Mouse (Mus musculus) left cerebral cortex, adult 2 months (tissue): ENCODE data around the gene Dact2. TPM values are rescaled to one million over a fixed set of nuclear protein-coding genes. Genes with fewer than 3 reads are reported as not detected.

ENCODE experiments used
- DNase-seq, 2 experiments: peaks; one replicate each; pipeline ENCODE4 v3.0.0; 2021 to 2022; ENCODE audit warnings: low spot score in 2 of 2, mixed read lengths in 1 of 2; ENCODE audit errors: extremely low spot score in 1 of 2
- H3K27ac ChIP-seq: fragments of 200-600 bp; 2 replicates; pipeline ENCODE4 v1.8.1; 2022
- H3K4me3 ChIP-seq: fragments of 200-600 bp; 2 replicates; pipeline ENCODE4 v1.8.1; 2022
- CTCF ChIP-seq: fragments of 200-600 bp; IDR thresholded peaks from 2 replicates; pipeline ENCODE4 v1.8.1; 2022; ENCODE audit warnings: antibody characterized with exemption, mild to moderate bottlenecking, moderate library complexity
- intact Hi-C: fragments of 180-260 bp; cut with DNase I; formaldehyde crosslinking; loops from one replicate; pipeline ENCODE4 v1.15.1; 2025
- total RNA-seq, 2 experiments: library from RNA; stranded (reverse); gene quantifications; 2 replicates each; pipeline ENCODE4 v1.2.3; 2021

Dact2 gene
- total RNA-seq, 2 experiments from 2014 or later: 58.6 to 100 TPM

DNA sequence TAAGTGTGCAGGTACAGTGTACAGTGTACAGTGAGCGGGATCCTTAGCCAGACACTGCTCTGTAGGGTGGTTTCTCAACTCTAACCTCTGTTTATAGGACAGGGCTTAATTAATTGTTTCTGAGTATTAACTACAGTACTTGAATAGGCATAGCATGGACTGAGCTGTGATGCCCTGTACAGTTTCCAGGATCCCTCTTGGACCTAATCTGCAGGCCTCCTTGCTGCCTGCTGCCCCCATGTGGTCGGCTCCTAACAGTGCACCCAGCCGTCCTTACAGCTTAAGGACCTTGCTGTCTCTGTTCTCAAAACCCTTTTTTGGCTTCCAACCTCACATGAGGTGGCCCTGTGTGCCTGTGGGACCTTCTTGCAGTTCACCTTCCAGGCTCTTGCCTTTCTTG, 2.0 kb upstream of the Dact2 start:
- H3K27ac ChIP-seq: peak overlapping the region; percentile 5; the same call in 1 of the 2 replicates
- peak; percentile 73 to 79 for DNase-seq
- peak; percentile 89 for TF ChIP-seq CTCF
- intact Hi-C loops: loop anchor here (1.0 to 5.0 kb wide), 3 partner anchors 31 to 359 kb away; no protein-coding TSS in a partner anchor
- H3K4me3 ChIP-seq: no peak overlapping the region

DNA sequence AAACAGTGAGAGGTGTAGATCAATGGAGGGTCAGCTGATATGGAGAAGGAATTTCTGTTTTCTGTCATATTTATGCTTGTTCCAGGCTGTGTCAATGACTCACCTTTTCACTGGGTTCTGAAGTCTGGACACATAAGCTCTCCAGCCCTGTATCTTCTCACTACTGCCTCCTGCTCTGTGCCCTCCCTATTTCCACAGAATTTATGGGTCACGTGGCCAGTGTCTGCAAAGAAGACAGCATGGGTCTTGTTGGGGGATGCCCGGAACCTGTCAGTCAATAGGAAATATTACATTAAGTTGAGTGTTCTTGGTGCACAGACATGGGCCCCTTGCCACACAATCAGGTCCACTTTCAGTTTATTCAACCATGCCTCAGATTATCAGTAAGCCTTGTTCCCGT, 1.1 kb upstream of the Dact2 start:
- intact Hi-C loops: loop anchor here (1.0 to 5.0 kb wide), 2 partner anchors 69 to 358 kb away; no protein-coding TSS in a partner anchor

DNA sequence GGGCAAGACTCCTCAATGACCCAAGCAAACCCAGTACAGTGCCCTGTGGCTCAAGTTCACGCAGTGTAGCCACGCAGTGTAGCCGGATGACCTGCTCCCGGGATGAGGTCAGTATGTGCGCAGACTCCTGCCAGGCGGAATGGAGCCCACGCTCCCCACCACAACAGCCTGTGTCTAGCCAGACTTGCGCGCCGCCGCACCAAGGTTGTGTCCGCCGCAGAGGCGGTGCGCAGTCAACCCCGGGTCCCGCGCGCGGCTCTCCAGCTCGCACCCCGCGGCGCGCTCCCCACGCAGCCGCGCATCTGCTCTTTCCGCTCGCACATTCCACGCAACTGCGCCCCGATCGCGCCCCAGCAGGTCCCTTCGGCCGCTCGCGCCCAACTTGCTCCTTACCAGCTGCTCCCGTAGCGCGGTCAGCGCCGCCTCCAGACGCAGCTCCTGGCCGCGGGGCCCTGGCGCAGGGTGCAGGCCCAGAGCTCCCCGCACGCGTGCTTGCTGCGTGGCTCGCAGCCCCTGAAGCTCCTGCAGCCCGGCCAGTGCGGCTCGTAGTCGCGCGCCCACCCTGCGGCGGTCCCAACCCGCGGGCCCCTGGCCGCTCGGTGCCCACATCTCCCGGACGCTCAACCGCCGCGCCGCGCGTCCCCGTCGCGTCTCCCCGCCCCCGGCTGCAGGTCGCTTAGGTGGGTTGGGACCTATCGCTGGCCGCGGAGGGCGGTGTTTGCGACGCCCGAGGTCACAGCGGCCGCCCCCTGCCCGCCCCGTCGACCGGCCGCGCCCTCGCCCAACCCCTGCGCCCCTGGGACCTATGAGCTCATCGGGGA, 773 bp downstream of the Dact2 start:
- peak; percentile 73 to 75 for DNase-seq
- intact Hi-C loops: loop anchor here (2.0 to 5.0 kb wide), 2 partner anchors 36 to 45 kb away; no protein-coding TSS in a partner anchor
- peak overlapping the region; percentile 80 for H3K4me3 ChIP-seq
- TF ChIP-seq CTCF: no peak
- peak overlapping the region; percentile 98 for H3K27ac ChIP-seq

More for the DNA sequence above, 1.1 kb upstream of the Dact2 start:
- no peak overlapping the region; the same call in 1 of the 2 replicates for H3K27ac ChIP-seq
- no peak for TF ChIP-seq CTCF
- DNase-seq: no peak
- H3K4me3 ChIP-seq: no peak overlapping the region

DNA sequence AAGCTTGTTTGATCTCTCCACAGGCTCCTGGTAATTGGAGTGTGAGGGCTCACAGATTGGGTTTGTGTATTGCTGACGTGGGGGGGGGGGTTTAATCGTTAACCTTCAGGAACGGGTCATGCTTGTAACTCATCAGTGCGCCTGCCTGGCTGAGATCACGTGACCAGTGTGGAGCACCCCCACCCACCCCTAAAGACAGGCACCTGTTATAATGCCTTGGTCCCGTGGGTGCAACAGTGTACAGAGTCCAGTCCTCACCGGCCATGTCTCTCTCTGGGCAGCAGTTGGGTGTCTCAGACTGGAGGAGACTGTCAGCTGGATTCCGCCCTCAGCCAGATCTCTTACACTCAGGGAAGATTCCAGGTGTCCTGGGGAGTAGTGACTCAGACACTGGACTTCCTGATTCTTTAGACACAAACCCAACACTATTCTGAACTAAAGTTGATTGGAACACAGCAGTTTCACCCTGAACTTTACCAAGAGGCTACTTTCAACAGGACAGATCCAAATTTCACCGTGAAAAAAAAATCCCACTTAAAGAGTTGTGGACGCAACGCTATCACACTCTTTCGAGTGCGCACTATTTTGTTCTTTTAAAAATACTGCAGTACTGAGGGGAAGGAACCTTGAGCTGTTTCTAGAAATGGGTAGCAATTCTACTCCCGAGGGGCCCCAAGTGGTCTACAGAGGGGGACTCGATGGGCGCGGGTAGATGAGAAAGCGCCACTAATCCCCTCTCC, 1.6 kb downstream of the Dact2 start:
- H3K4me3 ChIP-seq: peak overlapping the region; percentile 80
- no peak for DNase-seq
- peak overlapping the region; percentile 98 for H3K27ac ChIP-seq
- intact Hi-C loops: loop anchor here (2.0 to 5.0 kb wide), 2 partner anchors 35 to 46 kb away; no protein-coding TSS in a partner anchor
- no peak for TF ChIP-seq CTCF

DNA sequence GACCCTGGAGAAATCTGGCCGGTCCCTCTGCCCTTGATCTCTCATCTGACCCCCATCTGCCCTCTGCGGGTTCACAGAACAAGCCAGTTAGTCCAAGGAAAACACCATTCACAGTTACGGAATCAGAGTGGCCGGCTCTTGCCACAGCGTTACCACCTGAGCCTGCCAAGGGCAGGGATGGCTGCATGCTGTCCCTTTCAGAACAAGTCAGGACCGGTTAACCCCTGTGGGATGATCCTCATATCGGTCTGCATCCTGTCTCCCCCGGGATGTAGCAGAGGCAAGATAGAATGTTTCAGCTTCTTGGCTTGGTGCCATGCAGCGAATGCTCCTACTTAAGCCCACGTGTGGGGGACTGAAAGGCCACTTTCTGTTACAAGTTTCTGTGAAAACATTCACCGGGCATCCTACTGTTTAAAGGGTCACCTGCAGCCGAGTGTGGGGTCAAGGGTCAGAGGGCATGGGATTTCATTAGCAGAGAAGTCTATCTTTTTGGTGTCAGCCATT, 2.8 kb downstream of the Dact2 start:
- no peak for TF ChIP-seq CTCF
- peak overlapping the region; percentile 53 for H3K27ac ChIP-seq
- intact Hi-C loops: loop anchor here (5.0 kb wide), 1 partner anchor 34 kb away; no protein-coding TSS in a partner anchor
- DNase-seq: no peak
- peak overlapping the region; percentile 80 for H3K4me3 ChIP-seq

DNA sequence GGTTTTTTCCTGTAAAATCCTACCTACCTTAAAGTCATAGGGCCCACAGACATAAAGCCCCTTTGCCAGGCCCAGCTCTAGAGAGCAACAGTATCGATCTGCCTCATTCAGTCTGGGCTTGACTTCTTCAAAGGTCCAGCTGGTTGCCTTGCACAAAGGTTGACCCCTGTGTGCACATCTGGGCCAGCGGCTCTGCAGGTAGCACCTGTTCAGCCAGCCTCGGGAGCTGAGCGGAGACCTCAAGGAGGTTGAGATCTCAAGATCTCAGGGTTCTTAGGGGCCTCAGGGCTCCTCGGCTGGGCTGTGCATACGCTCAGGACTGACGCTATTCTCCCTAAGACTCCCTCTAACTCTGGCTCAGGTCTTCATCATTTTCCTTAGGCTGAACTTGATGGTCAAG, 3.9 kb downstream of the Dact2 start:
- DNase-seq: no peak
- intact Hi-C loops: loop anchor here (5.0 kb wide), 1 partner anchor 33 kb away; no protein-coding TSS in a partner anchor
- no peak overlapping the region for H3K27ac ChIP-seq
- no peak for TF ChIP-seq CTCF
- H3K4me3 ChIP-seq: no peak overlapping the region

DNA sequence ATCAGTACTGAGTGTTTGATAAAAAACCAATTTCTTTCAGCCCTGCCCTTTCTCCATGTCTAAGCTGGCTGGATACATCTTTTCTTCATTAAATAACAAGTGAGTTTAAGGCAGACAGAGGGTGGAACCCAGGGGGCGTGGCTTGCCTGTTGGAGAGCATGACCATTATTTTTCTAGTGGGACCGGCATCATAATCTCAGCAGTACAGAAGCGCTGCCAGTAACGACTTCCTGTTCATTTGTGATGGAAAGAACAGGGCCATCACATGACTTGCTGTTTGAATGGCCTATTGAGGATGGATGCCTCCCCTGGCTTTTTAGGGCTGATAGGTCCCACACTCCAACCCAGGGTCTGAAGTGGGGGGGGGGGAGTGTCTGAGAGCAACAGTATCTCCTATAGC, 4.5 kb downstream of the Dact2 start:
- intact Hi-C loops: loop anchor here (5.0 kb wide), 1 partner anchor 32 kb away; no protein-coding TSS in a partner anchor
- DNase-seq: no peak
- H3K4me3 ChIP-seq: no peak overlapping the region
- H3K27ac ChIP-seq: no peak overlapping the region
- no peak for TF ChIP-seq CTCF

DNA sequence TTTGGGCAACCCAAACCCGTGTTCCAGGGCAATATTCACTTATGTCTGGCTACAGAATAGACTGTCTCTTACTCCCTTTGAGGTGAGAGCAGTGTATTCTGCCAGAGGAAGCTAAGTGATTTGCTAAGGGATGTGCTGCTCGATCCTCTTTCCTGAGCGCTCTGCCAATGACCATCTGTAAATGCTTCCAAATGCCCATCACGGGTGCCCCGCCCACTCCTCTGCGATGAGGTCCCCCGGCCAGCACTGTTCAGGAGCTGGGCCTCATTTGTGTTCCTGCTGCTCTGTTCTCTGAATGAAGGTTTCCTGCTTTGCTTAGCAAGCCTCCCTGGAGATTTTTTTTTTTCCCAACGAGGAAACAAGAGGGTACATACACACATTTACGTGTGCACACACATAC, 11.2 kb downstream of the Dact2 start:
- Histone ChIP-seq H3K4me3 (no peak overlapping the region), H3K27ac (no peak overlapping the region)
- intact Hi-C loops: no loop called here
- no peak for DNase-seq
- no peak for TF ChIP-seq CTCF

DNA sequence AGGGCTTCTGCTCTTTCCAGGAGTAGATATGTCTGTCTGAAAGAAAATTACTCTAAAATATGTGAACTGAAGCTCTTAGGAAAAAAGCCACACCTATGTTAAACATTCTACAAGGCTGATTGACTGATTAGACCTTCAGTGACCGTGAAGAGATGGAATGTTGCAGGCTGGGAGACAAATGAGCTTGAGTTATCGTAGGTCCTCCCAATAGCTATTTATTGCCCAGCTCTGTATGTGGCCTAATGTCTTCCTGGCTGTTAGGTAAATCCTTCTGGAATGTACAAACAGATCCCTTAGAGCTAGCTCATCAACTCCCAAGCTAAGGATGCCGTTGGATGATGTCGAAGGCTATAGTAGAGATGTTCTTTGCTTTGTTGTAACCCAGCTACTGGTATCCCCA, 11.7 kb downstream of the Dact2 start:
- no peak for TF ChIP-seq CTCF
- Histone ChIP-seq H3K27ac (no peak overlapping the region), H3K4me3 (no peak overlapping the region)
- no peak for DNase-seq
- intact Hi-C loops: no loop called here

DNA sequence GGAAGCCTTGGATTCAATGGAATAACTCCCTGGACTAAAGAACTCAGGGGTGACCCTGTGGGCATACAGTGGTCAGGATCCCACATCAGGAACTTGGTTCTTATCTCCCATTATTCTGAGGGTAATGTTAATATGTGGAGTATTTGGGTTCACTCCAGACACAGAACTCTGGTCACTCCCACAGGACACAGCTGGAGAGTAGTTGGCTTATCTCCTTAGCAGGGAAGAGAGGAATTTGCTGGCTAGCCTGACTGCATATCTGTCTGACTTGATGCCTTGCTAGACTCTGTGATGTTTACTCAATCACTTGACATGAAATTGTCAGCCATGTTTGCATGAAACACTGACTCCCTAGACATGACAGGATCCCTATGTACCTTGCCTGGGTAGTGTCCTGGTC, 15.6 kb downstream of the Dact2 start:
- TF ChIP-seq CTCF: no peak
- Histone ChIP-seq H3K4me3 (no peak overlapping the region), H3K27ac (no peak overlapping the region)
- no peak for DNase-seq
- intact Hi-C loops: no loop called here

DNA sequence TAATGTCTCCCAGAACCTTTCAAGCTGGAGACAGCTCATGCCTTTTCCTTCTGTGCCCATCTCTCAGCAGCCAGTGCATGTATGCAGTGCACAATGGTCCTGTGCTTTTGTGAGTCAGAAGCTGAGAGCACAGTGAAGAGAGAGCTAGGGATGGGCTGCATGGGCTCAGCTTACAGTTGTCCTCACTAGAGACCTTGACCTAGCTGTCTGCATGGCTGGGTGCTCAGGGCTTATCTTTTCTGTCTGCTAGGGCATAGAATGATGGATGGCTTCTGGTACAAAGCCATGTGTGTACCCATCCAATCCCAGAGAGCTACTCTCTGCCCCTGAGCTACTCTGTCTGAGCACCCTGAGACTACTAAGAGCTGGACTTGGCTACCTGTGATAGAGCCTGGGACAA, 17.0 kb downstream of the Dact2 start:
- Histone ChIP-seq H3K27ac (no peak overlapping the region), H3K4me3 (no peak overlapping the region)
- intact Hi-C loops: no loop called here
- TF ChIP-seq CTCF: no peak
- DNase-seq: no peak

DNA sequence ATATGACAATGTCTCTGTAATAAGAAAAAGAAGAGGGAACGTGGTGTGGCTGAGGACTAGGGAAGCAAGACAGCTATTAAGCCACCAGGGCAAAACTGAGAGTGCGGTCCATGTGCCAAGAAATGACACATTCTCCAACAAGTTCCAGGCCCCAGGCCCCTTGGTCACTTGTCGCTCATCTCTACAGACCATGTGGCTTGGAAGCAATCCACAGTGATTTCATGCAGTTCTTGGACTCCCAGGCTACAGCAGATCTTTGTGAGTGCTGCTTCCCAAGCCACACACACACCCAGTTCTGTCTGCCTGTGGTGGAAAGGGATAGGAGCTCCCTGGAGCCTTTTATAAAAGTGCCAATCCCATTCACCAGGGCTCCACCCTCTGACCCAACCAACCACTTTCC, 17.9 kb downstream of the Dact2 start:
- H3K27ac ChIP-seq: no peak overlapping the region
- TF ChIP-seq CTCF: no peak
- no peak for DNase-seq
- H3K4me3 ChIP-seq: no peak overlapping the region
- intact Hi-C loops: no loop called here
